ENCODE assay signal across 26 mouse cellular contexts in genomic region chr9:103475414-103475813, GRCm38 (mm10). TPM values are rescaled to one million over a fixed set of nuclear protein-coding genes. Genes with fewer than 3 reads are reported as not detected.
DNase-seq lines count a peak whose midpoint lies in the region; ATAC-seq lines count a peak whose summit lies in the region.
"Had no signal": no experiment of that assay in that cellular context is flagged by ENCODE, and none has a peak within 500 bp of the region (broad histone marks: within the 10 kb centered on the region; RNA-seq: fewer than 3 reads in every experiment).

No protein-coding gene starts in this region.

- H3K36me3 ChIP-seq in liver, embryonic 16.5 days (ENCODE audit: control insufficient read depth, insufficient read depth) = no peaks in the 10 kb centered on the region
- H3K36me3 ChIP-seq: forebrain, embryonic 10.5 days; heart, embryonic 15.5 days; limb, embryonic 15.5 days; neural tube, embryonic 15.5 days; stomach, embryonic 15.5 days had no signal

- no peak overlapping the region for H3K9ac ChIP-seq in liver, embryonic 16.5 days (ENCODE audit: low read depth, low read length)
- H3K9ac ChIP-seq: heart, embryonic 15.5 days; limb, embryonic 15.5 days; neural tube, embryonic 15.5 days; stomach, embryonic 15.5 days had no signal

- H3K27ac ChIP-seq in liver, embryonic 16.5 days (ENCODE audit: low read length) = no peak overlapping the region
- H3K27ac ChIP-seq: forebrain, embryonic 10.5 days; heart, embryonic 15.5 days; limb, embryonic 15.5 days; neural tube, embryonic 15.5 days; stomach, embryonic 15.5 days had no signal

- no peaks in the 10 kb centered on the region for H3K4me1 ChIP-seq in liver, embryonic 16.5 days (ENCODE audit: control insufficient read depth, low read depth, low read length)

- no peak overlapping the region for H3K4me2 ChIP-seq in liver, embryonic 16.5 days (ENCODE audit: low read depth, low read length)
- H3K4me2 ChIP-seq: heart, embryonic 15.5 days; limb, embryonic 15.5 days; midbrain, embryonic 11.5 days; neural tube, embryonic 15.5 days; stomach, embryonic 15.5 days had no signal

- intact Hi-C loops in left cerebral cortex, postnatal 14 days (cut with DNase I) = loop anchor here (10.0 kb wide), 1 partner anchor 111 kb away; the partner anchor contains the start of gene Cdv3

- DNase-seq in heart, adult 11 months = peak; percentile 86
- DNase-seq in heart, postnatal 4 days = no peak
- peak; percentile 86 for DNase-seq in kidney, adult 9 months
- DNase-seq in kidney, postnatal 10 days = no peak
- DNase-seq in kidney, postnatal 14 days = peak; percentile 55
- DNase-seq in frontal cortex, postnatal 36 days (ENCODE audit: low spot score in 2 of 2) = no peak
- DNase-seq in left cerebral cortex, postnatal 14 days (ENCODE audit: low spot score in 2 of 2) = no peak
- DNase-seq: adrenal gland, adult 8-10 months; cerebellum, adult 18-20 months; cerebellum, postnatal 14 days; gastrocnemius, postnatal 36 days; layer of hippocampus, adult 9-11 months; left cerebral cortex, postnatal 4 days; right cerebral cortex, adult 18-20 months; right cerebral cortex, postnatal 4 days; thymus, adult 2 months had no signal

- H3K27me3 ChIP-seq in liver, embryonic 16.5 days (ENCODE audit: control insufficient read depth, insufficient read depth, low read depth, low read length) = no peaks in the 10 kb centered on the region
- H3K27me3 ChIP-seq: heart, embryonic 15.5 days; limb, embryonic 15.5 days; neural tube, embryonic 15.5 days; stomach, embryonic 15.5 days had no signal

- no peak overlapping the region for H3K4me3 ChIP-seq in liver, embryonic 16.5 days (ENCODE audit: low read depth, low read length)
- H3K4me3 ChIP-seq: forebrain, embryonic 10.5 days; heart, embryonic 15.5 days; limb, embryonic 15.5 days; neural tube, embryonic 15.5 days; stomach, embryonic 15.5 days had no signal

- H3K9me3 ChIP-seq in liver, embryonic 16.5 days (replicated peaks; ENCODE audit: control insufficient read depth, low read length) = no peaks in the 10 kb centered on the region
- H3K9me3 ChIP-seq: forebrain, embryonic 10.5 days; heart, embryonic 15.5 days; limb, embryonic 15.5 days; neural tube, embryonic 15.5 days; stomach, embryonic 15.5 days had no signal

- ATAC-seq in liver, embryonic 16.5 days (ENCODE audit: low read depth) = peak; percentile 77
- ATAC-seq: activated CD4-positive, CD25-positive, alpha-beta regulatory T cell, adult 4 months; hindbrain, embryonic 16.5 days; lung, postnatal 0 days had no signal

- WGBS in liver, embryonic 16.5 days (ENCODE audit: insufficient replicate concordance) = 58% methylated on average over 6 of the region's 6 CpGs

RNA-seq across cellular contexts. Expression of gene Bfsp2, which starts 4.8 kb away (rescaled TPM):
- total RNA-seq in heart, postnatal 4 days (2021) = under 1 TPM; 0.38 to 0.88 TPM
- 3.9 and 5.4 TPM in 2 replicates for polyA plus RNA-seq in liver, embryonic 16.5 days (2015; fragmentation: Nextera tagmentation; extraction: Ambion mirVana)
- total RNA-seq in left cerebral cortex, postnatal 14 days (2021) = 1 to 10 TPM; 2.6 to 6.9 TPM
- total RNA-seq: adrenal gland, adult 8-10 months had no signal

Comparison
In these comparisons a context has a peak if more than half of its experiments do, and no peak if none do; other contexts are left out.
1. DNase-seq: peak in heart, adult 11 months (single experiment), kidney, adult 9 months (single experiment) and kidney, postnatal 14 days (single experiment); none in heart, postnatal 4 days (single experiment), kidney, postnatal 10 days (single experiment), frontal cortex, postnatal 36 days (0 of 2) and left cerebral cortex, postnatal 14 days (0 of 2).